Mouse (Mus musculus) ES-Bruce4 (cell line): ENCODE data around the gene Ephb4.

Experiments
- CTCF ChIP-seq: IDR thresholded peaks from one replicate; pipeline ENCODE4 v1.8.1; 2011; ENCODE audit warnings: low read depth, low read length
- EP300 ChIP-seq: IDR thresholded peaks from 2 replicates; pipeline ENCODE4 v1.6.1; 2011; ENCODE audit warnings: low read depth, low read length; ENCODE audit not compliant: insufficient read depth
- POLR2A ChIP-seq: IDR thresholded peaks from one replicate; pipeline ENCODE4 v1.8.1; 2011; ENCODE audit warnings: low read length; ENCODE audit not compliant: insufficient read depth

GRCm38 (mm10) chr5:137377176-137377575, 27.3 kb downstream of the Ephb4 start:
- TF ChIP-seq POLR2A (no peak), CTCF (no peak), EP300 (no peak)
